Mouse (Mus musculus) C2C12 (cell line): ENCODE results near the gene Ern1.

Source experiments
- CEBPB ChIP-seq: IDR thresholded peaks from one replicate; pipeline ENCODE4 v1.6.1; 2011; ENCODE audit warnings: low read depth, mild to moderate bottlenecking, control low read depth, moderate library complexity
- CTCF ChIP-seq: IDR thresholded peaks from one replicate; pipeline ENCODE4 v1.5.1; 2011; ENCODE audit not compliant: control insufficient read depth, insufficient read depth, insufficient read length
- MAX ChIP-seq: IDR thresholded peaks from one replicate; pipeline ENCODE4 v1.6.1; 2011; ENCODE audit warnings: mild to moderate bottlenecking, control low read depth
- MYOD1 ChIP-seq: IDR thresholded peaks from one replicate; pipeline ENCODE4 v1.6.1; 2011; ENCODE audit warnings: low read depth; ENCODE audit not compliant: control insufficient read depth, insufficient read length
- MYOG ChIP-seq: IDR thresholded peaks from one replicate; pipeline ENCODE4 v1.6.1; 2011; ENCODE audit not compliant: control insufficient read depth, insufficient read length; ENCODE audit errors: extremely low read depth
- USF1 ChIP-seq: IDR thresholded peaks from one replicate; pipeline ENCODE4 v1.6.1; 2011; ENCODE audit warnings: low read depth, mild to moderate bottlenecking, control low read depth, moderate library complexity

- TF ChIP-seq USF1 (no peak), CEBPB (no peak), CTCF (no peak), MYOG (no peak), MYOD1 (no peak), MAX (no peak)
Measured at GRCm38 (mm10) chr11:106417860-106418259, 69.8 kb downstream of the Ern1 start.
